Mouse (Mus musculus): ENCODE data around the gene Plcl2. TPM values are rescaled to one million over a fixed set of nuclear protein-coding genes. Genes with fewer than 3 reads are reported as not detected.
A peak's percentile ranks its signal among the peaks of the same experiment; 100 is the strongest.
"Not testable (repeated sequence)": the region's sequence is repeated elsewhere in the genome, so short reads cannot be mapped to it uniquely, and the experiment has no call there.

Gene Plcl2
- polyA plus RNA-seq, 1 experiment from 2014 or later, result 11.4 TPM

GRCm38 (mm10) chr17:50674580-50674979 lies 165.4 kb downstream of the Plcl2 start:
- Histone ChIP-seq H3K9ac (no peak overlapping the region), H3K36me3 (replicated peaks) (no peaks in the 10 kb centered on the region), H3K27ac (no peak overlapping the region), H3K4me3 (no peak overlapping the region), H3K4me1 (peaks cover 5% of the 10 kb centered on the region; the same call in 1 of the 2 replicates), H3K9me3 (no peaks in the 10 kb centered on the region), H3K27me3 (replicated peaks) (no peaks in the 10 kb centered on the region), H3K4me2 (no peak overlapping the region)
- ATAC-seq (replicated peaks), result no peak
- 89% methylated on average over 7 of the region's 7 CpGs for WGBS

DNA sequence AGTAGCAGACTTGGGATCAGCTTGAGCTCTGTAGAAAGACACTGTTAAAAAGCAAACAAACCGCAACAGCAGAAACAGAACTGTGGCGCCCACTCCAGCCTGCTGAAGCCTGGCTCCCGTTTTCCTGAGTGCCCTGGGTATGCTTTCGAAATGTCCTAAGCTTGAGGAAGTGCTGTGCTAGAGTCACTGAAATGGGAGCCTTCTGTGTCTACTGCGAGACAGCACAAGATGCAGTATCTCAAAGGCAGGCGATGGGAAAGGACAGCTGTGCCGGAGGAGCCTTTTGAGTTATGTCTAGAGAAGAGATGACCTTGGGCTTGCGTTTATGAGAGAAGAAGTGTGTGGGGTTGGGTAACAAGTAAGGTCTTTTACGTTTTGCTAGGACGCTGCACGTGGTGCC lies 166.0 kb downstream of the Plcl2 start:
- no peak overlapping the region for H3K4me3 ChIP-seq
- ATAC-seq (replicated peaks), result no peak
- peaks cover 5% of the 10 kb centered on the region; the same call in 1 of the 2 replicates for H3K4me1 ChIP-seq
- no peaks in the 10 kb centered on the region for H3K9me3 ChIP-seq
- no peak overlapping the region for H3K27ac ChIP-seq
- WGBS, result 92% methylated on average over 11 of the region's 11 CpGs
- no peaks in the 10 kb centered on the region for H3K27me3 ChIP-seq (replicated peaks)
- no peak overlapping the region for H3K9ac ChIP-seq
- H3K4me2 ChIP-seq, result no peak overlapping the region
- no peaks in the 10 kb centered on the region for H3K36me3 ChIP-seq (replicated peaks)

GRCm38 (mm10) chr17:50677334-50677733 lies 168.1 kb downstream of the Plcl2 start:
- Histone ChIP-seq H3K9me3 (no peaks in the 10 kb centered on the region), H3K4me2 (no peak overlapping the region), H3K36me3 (replicated peaks) (no peaks in the 10 kb centered on the region), H3K9ac (no peak overlapping the region), H3K27ac (no peak overlapping the region), H3K4me1 (peaks cover 5% of the 10 kb centered on the region; the same call in 1 of the 2 replicates), H3K4me3 (no peak overlapping the region), H3K27me3 (replicated peaks) (no peaks in the 10 kb centered on the region)
- 95% methylated on average over 14 of the region's 14 CpGs for WGBS
- ATAC-seq (replicated peaks), result no peak

GRCm38 (mm10) chr17:50677978-50678712 lies 168.9 kb downstream of the Plcl2 start:
- ATAC-seq (replicated peaks), result 0 out of 2 replicates have a peak, but pooled peaks have one; percentile 9
- H3K4me1 ChIP-seq, result peaks cover 5% of the 10 kb centered on the region; the same call in 1 of the 2 replicates
- no peak overlapping the region for H3K27ac ChIP-seq
- H3K9me3 ChIP-seq, result no peaks in the 10 kb centered on the region
- H3K4me2 ChIP-seq, result no peak overlapping the region
- H3K4me3 ChIP-seq, result no peak overlapping the region
- H3K36me3 ChIP-seq (replicated peaks), result no peaks in the 10 kb centered on the region
- WGBS, result 79% methylated on average over 10 of the region's 10 CpGs
- H3K9ac ChIP-seq, result no peak overlapping the region
- no peaks in the 10 kb centered on the region for H3K27me3 ChIP-seq (replicated peaks)

DNA sequence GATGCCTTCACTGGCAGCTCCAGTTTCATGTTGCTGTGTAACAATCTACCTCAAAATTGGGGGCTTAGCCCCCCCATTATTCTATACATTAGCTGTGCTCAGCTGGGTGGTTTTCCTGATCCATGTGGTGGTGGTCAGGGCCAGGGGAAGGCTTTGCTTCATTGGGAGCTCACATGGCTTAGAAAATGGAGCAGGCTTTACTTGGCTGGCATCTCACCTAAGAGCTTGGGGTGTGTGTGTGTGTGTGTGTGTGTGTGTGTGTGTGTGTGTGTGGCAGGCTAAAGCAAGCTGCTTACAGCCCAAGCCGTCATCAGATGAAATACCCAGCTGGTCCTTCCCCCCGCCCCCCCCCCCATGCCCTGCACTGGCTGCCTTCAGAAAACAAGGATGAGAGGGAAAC lies 169.5 kb downstream of the Plcl2 start:
- H3K4me1 ChIP-seq, result peaks cover 5% of the 10 kb centered on the region; the same call in 1 of the 2 replicates
- no peak for ATAC-seq (replicated peaks)
- no peaks in the 10 kb centered on the region for H3K36me3 ChIP-seq (replicated peaks)
- H3K4me3 ChIP-seq, result no peak overlapping the region
- H3K9me3 ChIP-seq, result no peaks in the 10 kb centered on the region
- H3K9ac ChIP-seq, result no peak overlapping the region
- no peak overlapping the region for H3K27ac ChIP-seq
- WGBS, result 63% methylated on average over 2 of the region's 2 CpGs
- H3K4me2 ChIP-seq, result no peak overlapping the region
- H3K27me3 ChIP-seq (replicated peaks), result no peaks in the 10 kb centered on the region

DNA sequence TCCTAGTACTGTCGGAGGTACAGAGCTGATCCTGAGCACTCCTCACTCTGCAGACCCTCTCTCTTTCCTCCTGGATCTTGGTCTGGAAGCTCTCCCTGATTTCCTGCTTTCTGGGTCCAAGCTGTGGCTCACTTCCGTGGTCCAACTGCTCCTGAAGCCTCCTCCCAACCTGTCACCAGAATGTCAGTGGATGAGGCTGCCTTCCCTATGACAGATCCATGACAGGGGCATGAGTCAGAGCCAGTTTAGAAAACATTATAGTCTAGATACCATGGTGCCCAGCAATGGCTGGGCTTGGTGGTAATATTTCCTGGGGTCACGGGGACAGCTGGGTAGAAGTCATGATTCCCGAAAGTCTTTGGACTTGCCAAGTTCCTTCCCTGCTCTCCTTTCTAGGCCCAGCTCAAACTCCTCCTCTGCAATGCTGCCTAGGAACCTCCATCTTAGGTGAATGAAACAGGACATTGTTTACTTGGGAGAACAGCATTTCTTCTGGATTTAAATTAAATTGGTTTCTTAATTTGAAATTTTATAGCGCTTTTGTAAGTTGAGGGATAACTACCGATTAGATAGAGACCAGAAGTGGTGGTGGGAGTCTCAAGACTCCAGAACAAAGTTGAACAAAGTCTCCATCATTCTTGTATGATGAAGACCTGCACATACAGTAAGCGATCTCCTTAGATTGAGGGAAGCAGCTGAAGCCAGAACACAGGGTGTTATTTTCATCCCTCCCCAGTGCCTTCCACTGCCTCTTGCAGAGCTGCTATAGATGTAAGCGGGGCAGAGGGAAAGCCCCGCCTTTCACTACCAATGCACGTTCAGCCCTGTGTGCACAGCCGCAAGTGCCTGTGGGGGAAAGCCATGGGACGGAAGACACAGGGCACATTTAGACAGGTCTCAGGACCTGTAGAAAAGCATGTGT lies 170.7 kb downstream of the Plcl2 start:
- H3K27ac ChIP-seq, result no peak overlapping the region
- peaks cover 5% of the 10 kb centered on the region; the same call in 1 of the 2 replicates for H3K4me1 ChIP-seq
- 93% methylated on average over 12 of the region's 12 CpGs for whole genome bisulfite sequencing
- no peak for ATAC-seq (replicated peaks)
- no peaks in the 10 kb centered on the region for H3K36me3 ChIP-seq (replicated peaks)
- H3K9ac ChIP-seq, result no peak overlapping the region
- no peak overlapping the region for H3K4me3 ChIP-seq
- no peak overlapping the region for H3K4me2 ChIP-seq
- no peaks in the 10 kb centered on the region for H3K9me3 ChIP-seq
- H3K27me3 ChIP-seq (replicated peaks), result no peaks in the 10 kb centered on the region

DNA sequence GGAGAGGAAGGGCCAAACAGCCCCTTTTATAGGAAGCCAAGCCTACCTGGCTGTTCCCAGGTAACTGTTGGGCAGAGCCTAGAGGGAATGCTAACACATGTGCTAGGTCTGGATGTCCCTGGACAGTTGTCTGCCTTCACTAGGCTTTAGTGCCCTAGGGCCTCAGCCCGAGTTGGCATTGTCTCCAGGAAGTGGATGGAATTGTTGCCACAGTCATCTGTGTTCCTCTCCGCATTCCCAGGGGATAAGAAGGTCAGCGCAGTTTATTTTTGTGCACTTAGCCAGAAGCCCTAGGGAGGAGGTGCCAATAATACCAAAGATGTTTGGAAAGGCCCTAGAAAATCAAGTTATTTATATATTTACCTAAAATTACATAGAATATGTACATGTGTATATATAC lies 173.5 kb downstream of the Plcl2 start:
- H3K27me3 ChIP-seq (replicated peaks), result no peaks in the 10 kb centered on the region
- no peak overlapping the region for H3K4me3 ChIP-seq
- no peak for ATAC-seq (replicated peaks)
- H3K4me2 ChIP-seq, result no peak overlapping the region
- no peaks in the 10 kb centered on the region for H3K36me3 ChIP-seq (replicated peaks)
- no peaks in the 10 kb centered on the region for H3K9me3 ChIP-seq
- no peak overlapping the region for H3K9ac ChIP-seq
- H3K4me1 ChIP-seq, result peaks cover 5% of the 10 kb centered on the region; the same call in 1 of the 2 replicates
- WGBS, result 82% methylated on average over 3 of the region's 3 CpGs
- no peak overlapping the region for H3K27ac ChIP-seq

GRCm38 (mm10) chr17:50684960-50685645 lies 175.9 kb downstream of the Plcl2 start:
- no peak for ATAC-seq (replicated peaks)
- 65% methylated on average over 7 of the region's 7 CpGs for WGBS
- H3K27me3 ChIP-seq (replicated peaks), result no peaks in the 10 kb centered on the region
- no peak overlapping the region for H3K4me3 ChIP-seq
- no peak overlapping the region for H3K9ac ChIP-seq
- H3K4me1 ChIP-seq, result no peaks in the 10 kb centered on the region
- no peak overlapping the region for H3K4me2 ChIP-seq
- no peaks in the 10 kb centered on the region for H3K36me3 ChIP-seq (replicated peaks)
- no peaks in the 10 kb centered on the region for H3K9me3 ChIP-seq
- H3K27ac ChIP-seq, result no peak overlapping the region

DNA sequence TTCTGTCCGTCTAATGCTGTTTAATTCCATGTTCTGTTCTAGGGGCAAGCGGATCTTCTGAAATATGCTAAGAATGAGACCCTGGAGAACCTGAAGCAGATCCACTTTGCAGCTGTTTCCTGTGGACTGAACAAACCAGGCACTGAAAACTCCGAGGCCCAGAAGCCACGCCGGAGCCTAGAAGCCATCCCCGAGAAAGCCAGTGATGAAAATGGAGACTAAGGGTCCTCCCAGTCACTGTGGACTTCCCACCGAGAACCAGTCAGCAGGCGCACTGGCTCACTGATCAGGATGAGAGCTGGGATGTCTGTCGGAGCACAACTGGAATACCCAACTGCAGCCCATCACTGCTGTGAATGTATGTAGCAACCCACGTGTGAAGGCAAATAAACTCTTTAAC lies 178.5 kb downstream of the Plcl2 start:
- 82% methylated on average over 10 of the region's 10 CpGs for WGBS
- H3K36me3 ChIP-seq (replicated peaks), result no peaks in the 10 kb centered on the region
- H3K9ac ChIP-seq, result no peak overlapping the region
- H3K27me3 ChIP-seq (replicated peaks), result no peaks in the 10 kb centered on the region
- H3K9me3 ChIP-seq, result no peaks in the 10 kb centered on the region
- H3K4me2 ChIP-seq, result no peak overlapping the region
- H3K4me1 ChIP-seq, result no peaks in the 10 kb centered on the region
- no peak for ATAC-seq (replicated peaks)
- no peak overlapping the region for H3K4me3 ChIP-seq
- H3K27ac ChIP-seq, result no peak overlapping the region

GRCm38 (mm10) chr17:50688135-50688534 lies 178.9 kb downstream of the Plcl2 start:
- WGBS, result 81% methylated on average over 6 of the region's 6 CpGs

GRCm38 (mm10) chr17:50698410-50698809 lies 189.2 kb downstream of the Plcl2 start:
- ATAC-seq (replicated peaks); H3K9me3 ChIP-seq; H3K27me3 ChIP-seq (replicated peaks); H3K36me3 ChIP-seq (replicated peaks); H3K9ac ChIP-seq; H3K27ac ChIP-seq; H3K4me1 ChIP-seq: not testable (repeated sequence)
- H3K4me2 ChIP-seq, result peak overlapping the region; percentile 54
- WGBS, result 3% methylated on average over 38 of the region's 39 CpGs
- H3K4me3 ChIP-seq, result peak overlapping the region; percentile 28

More at GRCm38 (mm10) chr17:50688135-50688534, 178.9 kb downstream of the Plcl2 start:
- no peak for ATAC-seq (replicated peaks)
- Histone ChIP-seq H3K27me3 (replicated peaks) (no peaks in the 10 kb centered on the region), H3K27ac (no peak overlapping the region), H3K4me3 (no peak overlapping the region), H3K9ac (no peak overlapping the region), H3K36me3 (replicated peaks) (no peaks in the 10 kb centered on the region), H3K9me3 (no peaks in the 10 kb centered on the region), H3K4me2 (no peak overlapping the region), H3K4me1 (no peaks in the 10 kb centered on the region)

Data from midbrain, embryonic 15.5 days (tissue).